Mouse (Mus musculus) gastrocnemius, postnatal 10 days (tissue): ENCODE data around the gene Bend5. TPM values are rescaled to one million over a fixed set of nuclear protein-coding genes. Genes with fewer than 3 reads are reported as not detected.

ENCODE experiments used
- DNase-seq: peaks from one replicate; pipeline ENCODE4 v3.0.0; 2021; ENCODE audit warnings: mixed read lengths
- long read RNA-seq, 2 experiments: library from polyadenylated mRNA; stranded (forward); transcript quantifications; one replicate each; pipeline ENCODE4 v2.0.0; 2021
- total RNA-seq, 2 experiments: library from RNA; stranded (reverse); gene quantifications; 2 replicates each; pipeline ENCODE4 v1.2.3; 2021

The Bend5 gene
- 1 to 10 TPM; 3.2 to 3.8 TPM for total RNA-seq
- long read RNA-seq, experiment 1, partial matches to known transcripts: 0 of 6 reads
- long read RNA-seq, experiment 1, other reads (novel, unspliced or antisense): 1 of 6 reads
- long read RNA-seq, experiment 2, partial matches to known transcripts: 0 of 4 reads
- long read RNA-seq, experiment 2, other reads (novel, unspliced or antisense): 0 of 4 reads

- DNase-seq: peak; percentile 50
These were observed at the start of gene Bend5 for GRCm38 (mm10) chr4:111414818-111415488. TSS of gene Bend5 (plus strand) at chr4:111415006.

GRCm38 (mm10) chr4:111367771-111368170, 47.0 kb upstream of the Bend5 start:
- DNase-seq: no peak

DNA sequence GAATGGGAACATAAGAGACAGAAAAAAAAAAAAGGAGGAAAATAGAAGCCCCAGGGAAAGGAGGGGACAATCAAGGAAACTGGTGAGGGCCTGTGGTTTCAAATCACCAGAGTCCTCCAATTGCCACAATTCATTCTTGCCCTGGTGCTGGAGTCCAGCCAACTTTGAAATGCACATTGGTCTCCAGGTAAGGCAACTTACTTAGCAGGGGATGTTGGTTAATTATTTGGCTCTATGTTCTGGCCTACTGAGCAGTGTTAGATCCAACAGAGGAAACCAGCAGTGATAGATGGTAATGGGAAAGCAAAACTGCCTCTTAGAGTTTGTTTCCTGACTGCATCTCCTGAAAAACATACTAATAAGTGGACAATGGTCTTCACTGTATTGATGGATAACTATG, 37.6 kb upstream of the Bend5 start:
- no peak for DNase-seq

GRCm38 (mm10) chr4:111378071-111378470, 36.7 kb upstream of the Bend5 start:
- DNase-seq: no peak

DNA sequence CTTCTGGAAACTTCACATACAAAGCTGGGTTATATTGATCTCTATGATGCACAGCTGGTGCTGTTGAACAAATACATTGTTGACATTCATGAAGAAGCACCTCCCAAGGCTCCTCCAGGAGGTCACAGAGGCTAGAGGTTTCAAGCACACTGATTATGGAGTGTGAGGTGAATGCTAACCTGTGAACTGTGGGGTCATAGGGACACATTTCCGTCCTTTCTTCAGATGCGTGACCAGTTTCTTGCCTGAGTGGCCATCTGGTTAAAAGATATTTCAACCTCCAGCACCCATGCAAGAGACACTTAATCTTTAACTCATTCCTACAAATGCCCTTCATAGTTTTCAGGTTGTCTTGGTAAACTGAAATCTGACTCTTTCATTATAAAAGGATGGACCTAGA, 31.7 kb upstream of the Bend5 start:
- DNase-seq: no peak

- DNase-seq: no peak
These were observed 24.1 kb upstream of the Bend5 start for GRCm38 (mm10) chr4:111390736-111391135.

DNA sequence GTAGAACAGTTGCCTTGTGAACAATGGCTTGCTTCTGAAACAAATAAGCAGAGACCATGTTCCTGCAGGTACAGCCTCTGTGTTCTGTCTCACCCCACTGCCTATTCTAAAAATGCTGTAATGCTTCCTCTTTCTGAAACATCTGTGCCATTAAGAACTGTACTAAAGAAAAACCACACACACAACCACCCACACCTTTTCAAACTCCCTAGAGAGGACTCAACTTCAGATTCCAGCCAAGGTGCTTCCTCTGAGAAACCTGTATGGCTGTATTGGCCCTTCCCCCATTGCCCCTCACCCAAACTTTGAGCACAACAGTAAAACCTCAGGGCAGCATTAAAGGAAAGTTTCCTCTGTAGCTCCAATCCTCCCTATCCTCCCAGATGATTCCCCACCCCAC, 15.0 kb upstream of the Bend5 start:
- no peak for DNase-seq

DNA sequence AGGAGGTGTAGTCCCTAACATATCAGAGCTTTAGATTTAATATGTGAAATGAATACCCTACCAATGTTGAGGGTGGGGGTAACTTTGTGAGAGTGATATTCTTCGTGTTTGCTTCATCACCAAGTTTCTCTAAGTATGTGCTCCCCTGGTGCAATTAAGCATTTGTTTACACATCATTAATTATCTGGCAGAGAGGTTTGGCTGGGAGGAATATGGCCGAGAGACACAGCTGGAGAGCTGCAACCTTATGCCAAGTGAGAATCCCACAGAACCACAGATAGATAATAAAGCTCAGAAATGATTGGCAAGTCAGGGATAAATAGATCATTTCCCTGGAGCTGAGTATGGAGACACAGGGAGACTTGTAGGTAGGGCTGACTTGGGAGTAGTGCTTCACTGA, 14.1 kb upstream of the Bend5 start:
- DNase-seq: no peak

GRCm38 (mm10) chr4:111403243-111403642, 11.6 kb upstream of the Bend5 start:
- DNase-seq: no peak

DNA sequence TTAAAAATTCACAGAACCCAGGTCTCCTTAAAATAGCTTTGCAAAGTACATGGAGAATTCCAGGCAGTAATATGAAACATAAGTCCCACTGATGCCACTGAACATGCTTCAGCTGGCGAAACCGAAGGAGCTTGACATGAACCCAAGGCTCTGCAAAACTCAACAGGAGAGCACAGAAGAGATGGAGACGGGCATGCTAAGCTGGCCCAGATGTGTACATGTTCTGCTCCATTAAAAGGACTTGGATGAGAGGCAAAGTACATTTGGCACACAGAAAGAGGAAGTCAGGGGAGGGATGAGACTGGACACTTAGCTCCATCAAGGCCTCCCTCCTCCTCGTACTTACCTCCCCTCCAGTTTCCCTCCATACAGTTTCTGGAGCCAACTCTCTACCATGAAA, 4.1 kb upstream of the Bend5 start:
- no peak for DNase-seq

DNA sequence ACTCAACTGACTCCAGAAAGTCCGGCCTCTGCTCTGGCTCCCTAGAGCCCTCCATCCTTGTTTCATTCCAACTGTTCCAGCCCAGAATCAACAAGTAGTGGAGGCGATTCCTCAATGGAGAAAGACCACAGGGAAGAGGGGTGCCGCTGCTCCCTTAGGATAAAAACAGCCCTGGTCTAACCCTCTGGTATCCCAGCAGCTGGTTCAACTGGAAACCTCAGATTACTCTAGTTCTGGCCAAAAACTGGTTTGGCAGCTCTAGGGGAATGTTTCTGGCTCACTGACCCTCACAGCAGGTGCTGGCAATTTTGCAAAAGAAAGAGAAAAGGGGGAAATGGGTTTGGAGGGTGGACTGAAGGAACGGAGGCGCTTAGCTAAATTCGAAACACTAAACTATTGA, 407 bp upstream of the Bend5 start:
- peak; percentile 16 for DNase-seq

DNA sequence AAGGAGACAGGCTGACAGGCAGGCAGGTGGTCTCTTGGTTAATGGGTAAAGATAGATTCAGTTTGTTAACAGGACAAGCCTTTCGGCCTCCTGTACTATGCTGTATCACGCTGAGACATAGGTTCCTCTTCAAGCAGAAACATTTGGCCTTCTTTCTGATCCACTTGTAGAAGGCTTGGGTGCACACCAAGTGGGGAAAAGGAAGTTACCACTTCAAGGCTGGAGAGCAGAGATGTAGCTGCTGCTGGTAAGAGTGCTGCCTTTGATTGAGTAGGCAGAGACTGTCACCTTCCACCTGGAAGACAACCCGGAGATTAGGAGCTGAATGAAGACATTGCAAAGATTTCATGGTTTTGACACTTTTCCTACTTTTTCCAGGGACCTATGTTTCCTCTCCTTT, 1.3 kb downstream of the Bend5 start:
- no peak for DNase-seq

DNA sequence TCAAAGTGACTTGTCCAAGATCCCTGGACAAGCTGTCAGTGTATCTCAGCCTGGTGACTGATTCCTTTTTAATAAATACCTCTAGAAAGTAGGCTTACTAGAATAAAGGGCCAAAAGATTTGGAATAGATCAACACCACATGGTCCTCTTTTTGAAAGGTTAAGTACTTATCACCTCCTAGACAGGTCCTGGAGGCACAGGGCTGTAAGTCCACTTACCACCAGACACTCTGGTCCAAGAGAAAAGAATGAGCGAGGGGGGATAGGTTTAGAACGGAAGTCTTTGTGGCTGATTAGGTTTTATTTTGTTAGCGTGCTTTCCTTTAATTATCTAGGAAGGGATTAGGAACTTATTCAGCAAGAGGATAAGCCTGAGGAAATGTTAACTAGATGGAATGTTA, 1.7 kb downstream of the Bend5 start:
- no peak for DNase-seq

DNA sequence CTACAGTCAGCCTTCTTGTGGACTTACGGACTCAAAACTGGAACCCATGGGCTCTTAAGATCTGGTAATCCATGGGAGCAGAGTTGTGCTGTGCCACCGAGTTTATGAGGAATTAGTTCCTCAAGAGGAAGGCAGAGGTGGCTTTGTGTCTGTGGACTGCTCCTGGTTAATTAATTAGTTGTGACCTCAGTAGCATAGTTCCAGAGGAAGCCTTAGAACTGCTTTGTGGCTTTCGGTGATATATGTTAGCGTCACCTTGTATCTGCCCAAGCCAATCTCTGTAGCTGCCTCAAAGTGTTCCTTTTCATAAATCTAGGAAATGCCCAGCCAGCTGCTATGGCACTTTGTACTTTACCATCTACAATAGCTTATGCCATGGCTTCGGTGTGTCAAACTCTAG, 2.9 kb downstream of the Bend5 start:
- no peak for DNase-seq

DNA sequence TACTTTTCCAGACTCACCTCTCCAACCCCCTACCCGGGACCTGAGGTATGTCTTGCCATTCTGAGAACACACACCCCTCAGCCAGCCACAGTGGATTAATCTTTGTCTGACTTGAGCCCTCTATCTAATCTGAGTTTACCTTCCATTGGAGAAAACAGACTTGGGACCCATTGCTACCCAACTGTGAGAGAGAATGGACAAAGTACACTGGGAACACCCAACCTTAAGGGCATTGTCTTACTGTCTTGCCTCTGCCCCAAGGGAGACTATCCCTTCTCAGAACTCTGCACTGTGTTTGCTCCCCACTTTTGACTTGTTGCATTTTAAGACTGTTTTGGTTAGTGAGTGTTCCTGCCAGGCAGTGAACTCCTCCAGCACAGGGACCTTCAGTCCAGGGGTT, 4.7 kb downstream of the Bend5 start:
- DNase-seq: no peak

DNA sequence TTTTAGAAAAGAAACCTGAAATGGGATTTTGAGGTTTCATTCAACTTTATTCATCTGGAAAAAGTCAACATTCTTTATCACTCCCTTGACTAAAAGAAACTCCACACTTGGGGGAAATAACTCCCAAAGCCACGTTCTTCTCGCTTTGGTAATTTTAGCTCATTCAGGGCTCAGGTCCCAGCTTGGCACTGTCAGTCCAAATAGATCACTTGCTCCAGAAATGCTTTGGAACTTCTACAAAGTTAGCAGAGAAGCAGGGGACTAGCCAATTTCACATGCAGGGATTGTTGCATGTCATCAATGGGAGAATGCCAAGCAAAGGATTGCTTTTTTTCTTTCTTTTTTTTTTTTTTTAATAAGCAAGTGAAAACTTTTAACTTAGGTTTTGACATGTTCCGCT, 5.2 kb downstream of the Bend5 start:
- DNase-seq: no peak

DNA sequence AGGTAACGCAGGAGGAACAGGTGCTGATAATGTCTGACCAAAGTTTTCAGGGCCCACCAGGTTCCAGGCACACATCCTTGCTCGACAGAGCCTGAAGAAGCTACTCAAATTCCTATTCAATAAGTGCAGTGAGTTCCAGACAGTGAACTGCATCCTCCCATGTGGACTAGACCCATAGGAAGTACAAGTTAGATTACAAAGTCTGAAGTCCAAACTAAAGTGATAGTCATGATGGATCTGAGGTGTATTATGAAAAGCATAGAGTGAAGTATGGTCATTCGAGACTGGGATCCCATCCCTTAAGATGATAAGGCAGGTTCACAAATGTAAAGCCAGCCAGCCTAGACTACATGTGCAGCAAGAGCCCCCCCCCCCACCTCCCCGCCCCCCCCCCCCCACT, 6.1 kb downstream of the Bend5 start:
- no peak for DNase-seq

- DNase-seq: no peak
These were observed 7.0 kb downstream of the Bend5 start for GRCm38 (mm10) chr4:111421785-111422184.

DNA sequence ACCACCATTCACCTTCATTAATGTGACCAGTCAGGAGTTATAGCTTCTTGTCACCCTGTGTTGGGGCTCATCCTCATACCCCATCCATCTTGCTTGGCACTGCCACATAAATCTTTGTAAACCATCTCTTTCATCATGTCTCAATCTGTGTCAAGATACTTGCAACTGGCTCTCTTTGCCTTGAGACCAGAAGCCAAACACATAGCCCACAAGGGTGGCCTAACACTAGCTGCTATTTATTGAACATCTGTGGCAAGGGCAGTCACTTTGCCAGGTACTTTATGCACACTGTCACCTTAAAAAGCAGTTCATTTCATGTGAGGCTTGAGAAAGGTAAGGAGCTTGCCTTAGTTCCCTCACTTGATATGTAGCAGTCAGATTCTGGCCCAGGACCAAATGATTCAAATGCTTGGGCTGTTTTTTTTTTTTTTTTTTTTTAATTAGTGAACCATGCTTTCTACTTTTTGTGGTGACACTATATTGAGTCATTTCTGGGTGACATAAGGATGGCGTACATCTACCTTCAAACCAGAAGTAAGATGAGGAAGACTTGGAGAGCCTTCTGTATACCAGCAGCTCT, 9.7 kb downstream of the Bend5 start:
- no peak for DNase-seq

GRCm38 (mm10) chr4:111425170-111425569, 10.4 kb downstream of the Bend5 start:
- DNase-seq: no peak

DNA sequence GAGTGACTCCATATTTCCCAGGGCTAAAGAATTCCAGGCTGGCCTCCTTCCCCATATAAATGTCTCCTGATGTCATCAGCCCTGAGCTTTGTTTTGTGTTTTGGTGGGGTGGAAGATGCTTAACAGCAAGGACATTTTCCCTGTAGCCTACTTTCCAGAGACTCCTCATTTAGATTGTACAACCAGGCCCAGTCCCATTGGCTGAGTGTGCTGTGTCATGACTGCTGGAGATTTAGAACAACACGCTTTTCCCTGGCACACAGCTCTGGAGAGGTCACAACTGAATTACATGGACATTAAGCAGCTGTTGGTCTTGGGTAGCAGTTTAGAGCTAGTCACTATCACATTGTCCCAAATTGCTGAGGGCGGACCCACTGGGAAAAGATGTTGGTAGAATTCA, 16.4 kb downstream of the Bend5 start:
- no peak for DNase-seq

- DNase-seq: no peak
These were observed 17.2 kb downstream of the Bend5 start for GRCm38 (mm10) chr4:111432013-111432412.

DNA sequence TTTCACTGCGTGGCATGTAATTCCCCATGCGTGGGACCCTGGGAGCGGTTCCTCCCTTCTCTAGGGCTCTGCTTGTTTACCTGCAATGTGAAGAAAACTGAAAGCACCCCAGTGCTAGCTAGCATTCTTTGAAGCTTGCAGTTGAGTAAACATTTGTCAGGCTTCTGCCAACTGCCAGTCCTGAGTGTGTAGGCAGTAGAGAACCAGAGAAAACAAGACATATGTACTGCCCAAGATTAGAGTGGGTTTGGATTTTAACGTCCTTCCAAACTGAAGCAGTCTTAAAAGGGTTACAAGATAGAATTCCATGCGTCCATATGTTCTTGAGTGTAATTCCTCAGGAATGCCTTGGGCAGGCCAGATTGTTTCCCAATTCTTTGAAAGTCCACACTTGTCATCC, 17.6 kb downstream of the Bend5 start:
- no peak for DNase-seq

- no peak for DNase-seq
These were observed 26.9 kb downstream of the Bend5 start for GRCm38 (mm10) chr4:111441709-111442108.
